Mouse (Mus musculus): ENCODE data around the gene Mast2. TPM values are rescaled to one million over a fixed set of nuclear protein-coding genes. Genes with fewer than 3 reads are reported as not detected.

The Mast2 gene
- polyA plus RNA-seq, 1 experiment: 30.8 TPM

GRCm38 (mm10) chr4:116268220-116268619 is 195.8 kb downstream of the Mast2 start:
- no peaks in the 10 kb centered on the region for H3K4me1 ChIP-seq (ENCODE audit: control insufficient read depth, insufficient read depth, low read length)
- 84% methylated on average over 6 of the region's 6 CpGs for WGBS
- TF ChIP-seq POLR2A (IDR thresholded peaks at IDR 0.05; ENCODE audit: borderline replicate concordance, control insufficient read depth, low read depth, low read length) (no peak), CTCF (IDR thresholded peaks at IDR 0.05; ENCODE audit: control insufficient read depth, insufficient read depth, low read length) (no peak)

More at GRCm38 (mm10) chr4:116268220-116268619, 195.8 kb downstream of the Mast2 start:
- Histone ChIP-seq H3K27ac (ENCODE audit: control insufficient read depth, insufficient read depth, low read depth, low read length, poor library complexity) (no peak overlapping the region), H3K4me3 (replicated peaks; ENCODE audit: control insufficient read depth, low read depth, low read length) (no peak overlapping the region)

Other genes with a start within 250 kb of the Mast2 start
- gene Pik3r3, start 242.6 kb downstream of the Mast2 start, polyA plus RNA-seq (2011; ENCODE audit: insufficient read depth, insufficient read length, low replicate concordance, missing spikeins): 0.56 and 0.95 TPM in 2 replicates
- 4.1 and 4.3 TPM in 2 replicates for gene Ipp, start 43.4 kb upstream of the Mast2 start, polyA plus RNA-seq (2011; ENCODE audit: insufficient read depth, insufficient read length, low replicate concordance, missing spikeins)
- 49.3 and 137 TPM in 2 replicates for gene Tmem69, start 91.8 kb upstream of the Mast2 start, polyA plus RNA-seq (2011; ENCODE audit: insufficient read depth, insufficient read length, low replicate concordance, missing spikeins)
- 19.7 and 33.0 TPM in 2 replicates for gene Gpbp1l1, start 93.5 kb upstream of the Mast2 start, polyA plus RNA-seq (2011; ENCODE audit: insufficient read depth, insufficient read length, low replicate concordance, missing spikeins)
- gene Ccdc17, start 132.5 kb upstream of the Mast2 start, polyA plus RNA-seq (2011; ENCODE audit: insufficient read depth, insufficient read length, low replicate concordance, missing spikeins): 4.8 and 6.4 TPM in 2 replicates
- gene Nasp, start 163.8 kb upstream of the Mast2 start, polyA plus RNA-seq (2011; ENCODE audit: insufficient read depth, insufficient read length, low replicate concordance, missing spikeins): 112 and 154 TPM in 2 replicates
- 239 and 421 TPM in 2 replicates for gene Akr1a1, start 187.5 kb upstream of the Mast2 start, polyA plus RNA-seq (2011; ENCODE audit: insufficient read depth, insufficient read length, low replicate concordance, missing spikeins)
- 134 and 410 TPM in 2 replicates for gene Prdx1, start 221.4 kb upstream of the Mast2 start, polyA plus RNA-seq (2011; ENCODE audit: insufficient read depth, insufficient read length, low replicate concordance, missing spikeins)
- gene Mmachc, start 244.2 kb upstream of the Mast2 start, polyA plus RNA-seq (2011; ENCODE audit: insufficient read depth, insufficient read length, low replicate concordance, missing spikeins): 3.4 and 8.6 TPM in 2 replicates
- 18.9 and 60.7 TPM in 2 replicates for gene Ccdc163, start 244.3 kb upstream of the Mast2 start, polyA plus RNA-seq (2011; ENCODE audit: insufficient read depth, insufficient read length, low replicate concordance, missing spikeins)

All from bone marrow, adult 2 months (tissue).